Mouse (Mus musculus): Measurements from ENCODE around the gene Tmx1. TPM values are rescaled to one million over a fixed set of nuclear protein-coding genes. Genes with fewer than 3 reads are reported as not detected.

Tmx1 gene
- polyA plus RNA-seq (2014; fragmentation: Illumina TruSeq; extraction: RNeasy Lipid Tissue Mini Kit (QIAGEN cat#74804); ENCODE audit: low read depth, low replicate concordance), result 80.4 TPM

GRCm38 (mm10) chr12:70452726-70453645 is at the start of gene Tmx1:
Gene Tmx1, plus strand, starts transcription at chr12:70453095.

Other genes with a start within 250 kb of the Tmx1 start
- gene Pygl, start 221.6 kb upstream of the Tmx1 start, polyA plus RNA-seq (2014; fragmentation: Illumina TruSeq; extraction: RNeasy Lipid Tissue Mini Kit (QIAGEN cat#74804); ENCODE audit: low read depth, low replicate concordance), result 5.3 TPM
- 0.74 TPM for gene Trim9, start 105.5 kb upstream of the Tmx1 start, polyA plus RNA-seq (2014; fragmentation: Illumina TruSeq; extraction: RNeasy Lipid Tissue Mini Kit (QIAGEN cat#74804); ENCODE audit: low read depth, low replicate concordance)